Mouse (Mus musculus): Measurements from ENCODE around the gene Abcc1. TPM values are rescaled to one million over a fixed set of nuclear protein-coding genes. Genes with fewer than 3 reads are reported as not detected.

Abcc1 gene
- total RNA-seq, 2 experiments from 2014 or later: 13.3 to 17.4 TPM

DNA sequence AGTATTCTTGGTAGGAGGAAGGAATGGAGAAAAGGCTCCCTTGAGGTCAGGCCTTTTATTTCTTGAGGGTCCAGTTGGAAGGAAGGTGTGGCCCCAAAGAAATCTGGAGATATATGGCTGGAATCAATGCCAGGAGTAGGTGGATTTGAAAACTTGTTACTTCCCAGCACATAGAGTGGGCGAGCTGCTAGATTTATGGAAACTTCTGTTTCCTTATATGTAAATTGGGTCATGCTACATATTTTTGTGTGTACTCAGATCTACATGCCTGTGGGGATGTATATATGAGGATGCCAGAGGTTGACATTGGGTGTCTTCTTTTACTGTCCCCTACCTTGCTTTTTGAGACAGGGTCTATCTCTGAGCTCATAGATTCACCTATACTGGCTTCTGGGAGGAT, 14.6 kb downstream of the Abcc1 start:
- no peak for ATAC-seq (ENCODE audit: poor library complexity, severe bottlenecking)

DNA sequence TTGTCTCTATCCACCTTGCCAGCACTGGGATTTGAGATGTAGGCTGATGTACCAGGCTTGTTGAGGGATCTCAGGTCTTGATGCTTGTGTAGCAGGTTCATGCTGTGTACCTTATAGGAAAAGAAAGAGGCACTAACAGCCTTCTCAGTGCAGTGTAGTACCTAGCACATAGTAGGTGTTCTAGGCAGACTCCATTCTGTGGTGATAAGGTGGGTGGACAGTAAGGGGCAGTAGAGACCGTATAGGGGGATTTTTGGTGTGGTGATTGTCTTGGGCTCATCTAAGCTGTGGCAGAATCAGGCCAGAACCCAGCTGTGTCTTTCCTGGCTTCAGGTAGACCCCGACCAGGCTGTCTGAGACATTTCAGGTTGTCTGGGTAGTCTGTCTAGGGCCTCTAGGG, 15.0 kb downstream of the Abcc1 start:
- no peak for ATAC-seq (ENCODE audit: poor library complexity, severe bottlenecking)

DNA sequence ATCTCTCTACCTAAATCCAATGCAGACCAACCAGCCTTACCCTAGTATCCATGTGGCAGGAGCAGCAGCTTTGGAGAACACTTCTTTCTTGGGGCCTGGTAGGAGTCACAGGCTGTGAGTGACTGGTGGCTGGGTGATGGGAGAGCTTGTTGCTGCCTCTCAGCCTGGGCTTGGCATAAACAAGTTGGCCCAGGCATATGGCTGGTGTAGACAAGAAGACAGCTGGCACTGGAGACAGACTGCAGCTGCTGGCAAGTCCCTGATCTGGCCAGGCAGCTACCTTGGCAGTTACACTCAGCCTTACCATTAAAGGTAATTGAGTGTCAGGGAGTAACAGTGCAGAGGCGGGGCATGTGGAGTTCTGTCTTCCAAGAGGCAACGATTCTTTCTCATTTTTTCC, 16.0 kb downstream of the Abcc1 start:
- no peak for ATAC-seq (ENCODE audit: poor library complexity, severe bottlenecking)

DNA sequence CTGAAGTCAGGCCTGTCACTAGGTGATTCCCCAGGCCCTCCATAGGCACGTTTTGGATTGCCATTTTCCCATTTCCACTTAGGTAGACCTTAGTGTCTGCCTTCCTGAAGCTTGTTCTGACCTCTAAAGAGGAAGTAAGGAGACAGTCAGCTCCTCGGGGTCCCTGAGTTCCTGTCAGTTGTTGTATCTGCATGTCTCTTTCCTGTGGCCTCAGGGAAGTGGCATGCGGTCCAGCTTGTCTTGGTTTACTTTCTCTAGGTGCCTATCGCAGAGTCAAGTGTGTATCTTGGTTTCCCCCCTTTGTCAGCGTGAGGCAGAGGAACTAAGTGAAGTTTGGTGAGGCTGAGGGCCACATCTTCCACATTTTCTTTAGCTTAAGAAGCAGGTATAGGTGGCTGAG, 17.3 kb downstream of the Abcc1 start:
- peak; percentile 81 for ATAC-seq (ENCODE audit: poor library complexity, severe bottlenecking)

DNA sequence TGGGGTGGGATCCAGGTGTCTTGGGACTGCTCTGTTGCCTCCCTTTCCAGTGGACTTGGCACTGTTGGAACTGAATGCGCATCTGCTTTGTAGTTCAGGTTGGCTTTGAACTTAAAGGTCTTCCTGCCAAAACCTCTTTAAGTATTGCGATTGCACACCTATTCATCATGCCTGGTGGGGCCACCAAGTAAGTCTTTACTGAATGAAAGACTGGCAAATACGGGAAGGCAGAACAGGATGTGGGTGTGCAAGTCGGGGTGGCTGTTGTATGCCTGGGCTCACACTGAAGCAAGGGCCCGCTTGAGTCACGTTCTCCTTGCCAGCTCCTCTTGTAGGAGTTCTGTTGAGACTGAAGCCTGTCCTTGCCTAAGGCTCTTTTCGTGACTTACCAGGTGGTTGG, 18.5 kb downstream of the Abcc1 start:
- ATAC-seq (ENCODE audit: poor library complexity, severe bottlenecking): peak; percentile 72

DNA sequence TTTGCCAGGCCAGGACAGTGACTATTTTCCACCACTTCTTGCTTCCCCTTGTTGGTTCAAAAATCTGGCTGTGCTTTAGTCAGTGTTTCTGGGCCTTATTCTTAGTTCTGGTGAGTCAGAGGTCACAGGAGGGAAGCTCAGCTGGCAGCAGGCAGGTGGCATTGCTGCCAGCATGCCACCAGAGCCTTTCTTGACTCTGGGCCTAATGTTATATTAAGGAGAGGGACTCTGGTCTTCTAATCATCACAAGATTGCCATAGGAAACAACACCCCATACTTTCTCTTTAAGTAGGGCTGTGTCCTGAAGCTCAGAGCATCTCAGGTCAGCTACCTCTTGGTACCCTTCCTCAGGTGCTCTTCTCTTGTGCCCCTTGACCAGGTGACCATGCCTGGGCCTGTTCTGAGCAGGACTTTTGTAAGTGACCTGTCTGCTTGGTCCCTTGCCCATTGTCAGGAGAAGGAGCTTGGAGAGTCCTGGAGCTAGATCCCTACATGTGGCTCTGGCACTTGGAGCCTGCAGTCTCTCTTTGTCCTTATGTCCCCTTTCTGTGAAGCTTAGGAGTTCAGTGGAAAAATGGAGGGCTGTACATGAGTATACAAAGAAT, 19.8 kb downstream of the Abcc1 start:
- ATAC-seq (ENCODE audit: poor library complexity, severe bottlenecking): no peak

DNA sequence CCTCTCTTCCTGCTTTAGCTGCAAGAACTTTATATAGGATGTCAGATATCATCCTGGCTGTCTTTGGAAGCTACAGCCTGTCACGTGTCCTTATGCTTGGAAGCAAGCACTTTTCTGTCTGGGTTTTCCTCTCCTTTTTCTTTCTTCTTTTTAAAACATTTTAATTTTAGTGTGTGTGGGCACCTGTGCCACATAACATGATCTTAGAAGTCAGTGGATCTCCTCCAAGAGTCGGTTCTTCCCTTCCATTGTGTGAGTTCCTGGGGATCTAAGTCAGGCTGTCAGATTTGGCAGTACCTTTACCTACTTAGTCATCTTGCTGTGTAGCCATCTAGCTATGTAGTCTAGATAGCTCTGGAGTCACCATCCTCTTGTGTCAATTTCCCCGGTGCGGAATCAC, 37.9 kb downstream of the Abcc1 start:
- ATAC-seq (ENCODE audit: poor library complexity, severe bottlenecking): no peak

DNA sequence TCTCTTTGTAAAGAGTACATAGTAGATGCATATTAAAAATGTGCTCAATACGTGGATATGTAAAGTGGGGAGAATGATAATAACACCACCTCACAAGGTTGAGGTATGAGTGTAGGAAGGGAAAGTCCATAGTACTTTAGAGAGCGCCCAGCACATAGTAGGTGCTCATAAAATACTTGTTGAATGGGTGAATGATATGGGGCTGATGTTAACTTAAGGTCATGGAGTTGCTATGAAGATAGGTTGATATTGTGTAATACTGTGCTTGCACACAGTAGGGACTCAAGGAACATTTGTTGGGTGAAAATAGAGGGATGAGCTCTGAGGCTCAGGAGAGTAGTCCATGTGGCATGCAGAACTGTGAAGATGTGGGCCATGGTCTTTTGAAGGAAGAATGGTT, 42.1 kb downstream of the Abcc1 start:
- no peak for ATAC-seq (ENCODE audit: poor library complexity, severe bottlenecking)

DNA sequence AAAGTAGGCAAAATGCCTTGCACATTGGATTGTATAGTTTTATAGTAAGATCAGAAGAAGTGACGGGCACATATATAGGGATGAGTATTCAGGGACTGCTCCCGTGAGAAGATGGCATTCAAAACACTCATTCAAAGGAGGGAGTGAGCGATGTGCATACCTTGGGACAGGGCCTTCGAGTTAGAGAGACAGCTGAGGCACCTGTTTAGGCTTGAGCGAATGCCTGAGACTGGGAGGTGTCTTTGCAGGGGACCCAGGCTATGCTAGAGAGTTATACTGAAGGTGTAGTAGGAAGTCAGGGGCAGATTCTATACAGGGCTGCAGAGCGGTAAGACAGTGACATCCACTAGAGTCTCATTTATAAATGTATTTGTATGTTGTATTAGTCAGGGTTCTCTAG, 44.3 kb downstream of the Abcc1 start:
- no peak for ATAC-seq (ENCODE audit: poor library complexity, severe bottlenecking)

DNA sequence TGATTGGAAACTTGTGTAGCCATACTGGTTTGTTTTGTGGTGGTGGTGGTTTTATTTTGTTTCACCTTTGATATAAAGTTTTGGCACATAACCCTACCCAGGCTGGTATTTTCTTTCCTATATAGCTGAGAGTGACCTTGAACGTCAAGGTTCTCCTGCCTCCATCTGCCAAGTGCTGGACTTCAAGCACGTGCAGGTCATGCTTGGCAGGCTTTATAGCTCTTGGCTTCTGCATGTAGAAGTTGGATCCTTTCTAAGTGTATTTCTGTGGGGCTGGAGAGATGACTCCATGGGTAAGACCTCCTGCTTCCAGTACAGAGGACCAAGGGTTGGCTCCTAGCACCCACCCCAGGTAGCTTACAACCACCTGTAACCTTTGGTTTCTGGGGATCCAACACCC, 47.8 kb downstream of the Abcc1 start:
- ATAC-seq (ENCODE audit: poor library complexity, severe bottlenecking): no peak

DNA sequence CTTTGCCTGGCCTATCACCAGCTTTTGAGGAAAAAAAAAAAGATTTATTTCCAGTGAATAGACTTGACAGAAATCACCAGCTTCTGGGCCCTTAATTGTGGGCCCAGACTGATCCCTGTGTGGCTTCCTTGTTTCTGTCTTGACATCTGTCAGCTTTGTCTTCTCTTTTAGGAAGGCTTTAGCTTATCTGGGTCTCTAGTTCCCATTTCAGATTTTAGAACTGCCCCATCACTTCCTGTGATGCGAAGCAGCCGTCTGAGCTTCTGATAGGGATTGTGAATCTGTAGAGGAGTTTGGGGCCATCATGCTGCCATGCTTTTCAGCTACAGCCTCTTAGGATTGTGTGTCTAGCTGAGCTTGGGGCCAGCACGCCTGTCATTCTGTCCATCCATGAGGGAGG, 48.4 kb downstream of the Abcc1 start:
- peak; percentile 59 for ATAC-seq (ENCODE audit: poor library complexity, severe bottlenecking)

DNA sequence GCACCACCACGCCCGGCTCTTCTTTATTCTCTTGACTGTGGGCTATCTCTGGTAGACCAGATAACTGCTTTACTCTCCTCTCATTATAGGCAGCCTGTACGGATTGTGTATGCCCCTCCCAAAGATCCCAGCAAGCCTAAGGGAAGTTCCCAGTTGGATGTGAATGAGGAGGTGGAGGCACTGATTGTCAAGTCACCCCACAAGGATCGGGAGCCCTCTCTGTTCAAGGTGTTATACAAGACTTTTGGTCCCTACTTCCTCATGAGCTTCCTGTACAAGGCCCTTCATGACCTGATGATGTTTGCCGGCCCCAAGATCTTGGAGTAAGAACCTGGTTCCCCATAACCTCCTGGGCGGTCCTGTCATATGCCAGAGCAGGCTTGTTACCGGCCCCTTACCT, 49.3 kb downstream of the Abcc1 start:
- no peak for ATAC-seq (ENCODE audit: poor library complexity, severe bottlenecking)

DNA sequence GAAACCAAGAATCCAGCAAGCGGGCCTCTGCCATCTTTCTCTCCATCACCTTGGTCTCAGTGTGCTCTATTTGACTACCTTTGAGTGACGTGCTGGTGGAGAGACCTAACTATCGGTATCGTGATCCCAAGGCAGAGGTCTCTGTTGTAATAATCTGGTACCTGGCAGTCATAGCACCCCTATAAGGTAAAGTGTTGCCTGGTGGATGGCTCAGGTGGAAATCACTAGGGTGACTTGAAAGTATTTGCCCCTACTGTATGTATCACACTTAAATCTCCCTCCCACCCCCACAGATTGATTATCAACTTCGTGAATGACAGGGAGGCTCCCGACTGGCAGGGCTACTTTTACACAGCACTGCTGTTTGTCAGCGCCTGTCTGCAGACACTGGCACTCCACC, 49.8 kb downstream of the Abcc1 start:
- ATAC-seq (ENCODE audit: poor library complexity, severe bottlenecking): no peak

DNA sequence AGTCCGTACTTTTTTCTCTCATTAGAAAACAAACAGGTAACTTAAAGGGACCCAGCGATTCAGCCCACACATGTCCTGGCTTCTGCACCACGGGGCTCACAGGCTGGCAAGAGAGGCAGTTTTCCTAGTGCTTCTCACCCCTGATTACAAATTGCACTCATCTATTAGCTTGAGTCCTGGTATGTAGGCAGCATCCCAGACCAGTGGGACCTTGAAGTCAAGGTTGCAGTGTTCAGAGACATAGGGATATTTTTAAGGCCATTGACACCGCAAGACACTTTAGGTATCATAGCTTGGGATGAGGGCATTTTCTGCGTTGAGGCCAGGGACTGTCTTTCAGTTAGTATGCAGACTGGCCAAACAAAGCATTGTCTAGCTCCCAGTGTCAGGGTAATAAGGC, 51.2 kb downstream of the Abcc1 start:
- no peak for ATAC-seq (ENCODE audit: poor library complexity, severe bottlenecking)

DNA sequence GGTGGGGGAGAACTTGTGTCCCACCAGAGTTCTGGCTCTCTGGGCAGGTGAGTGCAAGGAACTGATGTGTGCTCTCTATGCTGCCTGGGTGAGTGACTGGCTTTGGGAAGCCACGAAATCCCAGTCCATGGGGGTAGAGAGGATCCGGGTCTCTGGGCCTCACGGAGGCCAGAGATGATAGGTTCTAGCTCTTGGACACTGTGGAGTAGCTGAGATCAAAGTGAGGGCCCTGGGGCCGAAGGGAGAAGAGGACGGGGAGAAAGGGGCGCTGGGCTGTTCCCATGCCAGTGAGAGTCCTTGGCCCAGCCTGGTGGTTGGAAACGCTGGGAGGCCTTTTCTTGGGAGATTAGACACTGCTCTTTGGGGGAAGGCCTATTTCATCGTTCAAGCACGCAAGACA, 53.8 kb downstream of the Abcc1 start:
- no peak for ATAC-seq (ENCODE audit: poor library complexity, severe bottlenecking)

DNA sequence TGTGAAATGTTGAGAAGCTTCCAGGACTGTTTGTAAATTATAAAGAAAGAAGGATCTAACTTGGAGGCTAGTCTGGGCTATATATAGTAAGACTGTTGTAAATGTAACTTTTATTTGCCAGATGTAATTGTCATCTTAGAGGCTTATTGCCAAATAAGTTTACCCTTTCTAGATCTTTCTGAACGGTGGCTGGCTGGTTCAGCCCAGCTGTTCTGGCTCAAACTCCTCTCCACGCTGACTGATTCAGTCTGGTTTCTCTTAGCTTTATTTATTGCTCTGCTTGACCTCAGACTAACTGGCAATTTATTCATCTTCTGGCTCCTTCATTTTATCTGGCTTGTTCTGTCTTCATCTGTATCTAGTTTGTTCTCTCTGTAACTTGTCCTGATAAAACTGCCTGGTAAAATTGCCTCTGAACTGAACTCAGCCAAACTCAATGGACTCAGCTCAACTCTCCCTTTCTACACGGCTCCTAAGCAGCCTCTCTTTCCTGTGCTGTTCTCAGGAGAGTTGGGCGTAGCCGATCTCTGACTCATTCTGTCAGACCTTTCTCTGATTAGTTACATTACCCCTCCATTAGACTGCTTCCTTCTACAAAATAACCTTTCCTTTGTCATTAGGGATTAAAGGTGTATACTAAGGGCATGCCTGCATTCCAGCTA, 55.7 kb downstream of the Abcc1 start:
- no peak for ATAC-seq (ENCODE audit: poor library complexity, severe bottlenecking)

DNA sequence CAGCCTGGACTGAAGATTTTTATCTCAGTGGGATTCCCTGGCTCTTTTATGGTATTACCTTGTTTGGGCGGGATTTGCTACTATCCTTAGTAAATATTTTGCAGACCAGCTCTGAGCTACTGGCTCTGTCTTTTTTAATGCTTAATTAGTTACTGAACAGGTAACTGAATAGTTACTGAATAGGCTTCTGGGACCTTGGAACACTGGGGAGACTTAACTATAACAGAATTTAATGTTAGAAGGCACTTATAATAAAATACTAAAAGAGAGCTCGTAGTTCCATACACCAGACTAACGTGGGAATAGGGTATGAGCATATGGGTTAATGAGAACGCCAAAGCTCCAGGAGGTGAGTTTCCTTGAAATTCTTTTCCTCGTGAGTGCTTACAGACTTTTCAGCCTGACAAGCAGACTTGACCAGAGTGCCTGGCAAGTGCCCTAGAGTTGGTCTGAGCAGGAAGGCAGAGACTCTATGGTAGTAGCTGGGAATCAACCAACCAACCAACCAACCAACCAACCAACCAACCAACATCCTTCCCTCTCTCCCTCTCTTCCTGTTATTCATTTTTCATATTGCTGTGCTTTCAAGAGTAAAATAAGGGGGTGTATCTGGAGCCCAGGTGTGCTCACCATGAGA, 59.3 kb downstream of the Abcc1 start:
- no peak for ATAC-seq (ENCODE audit: poor library complexity, severe bottlenecking)

DNA sequence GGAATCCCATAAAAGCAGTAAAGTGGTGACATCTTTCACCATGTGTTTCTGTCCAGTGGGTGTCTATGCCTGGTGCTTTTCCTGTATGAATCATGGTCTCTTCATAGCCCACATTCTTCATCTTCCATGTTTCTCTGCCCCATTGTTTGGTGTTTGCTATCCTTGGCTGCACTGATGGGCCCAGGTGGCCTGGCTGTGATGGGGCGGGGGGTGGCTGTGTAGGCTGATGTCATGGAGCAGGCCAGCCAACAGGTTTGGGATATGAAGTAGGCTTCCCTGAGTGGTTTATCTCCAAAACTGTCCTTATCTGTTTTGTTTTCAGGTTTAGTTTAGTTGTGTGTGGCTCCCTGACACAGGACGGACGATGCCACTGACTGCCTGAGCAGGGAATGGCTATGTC, 60.7 kb downstream of the Abcc1 start:
- no peak for ATAC-seq (ENCODE audit: poor library complexity, severe bottlenecking)

DNA sequence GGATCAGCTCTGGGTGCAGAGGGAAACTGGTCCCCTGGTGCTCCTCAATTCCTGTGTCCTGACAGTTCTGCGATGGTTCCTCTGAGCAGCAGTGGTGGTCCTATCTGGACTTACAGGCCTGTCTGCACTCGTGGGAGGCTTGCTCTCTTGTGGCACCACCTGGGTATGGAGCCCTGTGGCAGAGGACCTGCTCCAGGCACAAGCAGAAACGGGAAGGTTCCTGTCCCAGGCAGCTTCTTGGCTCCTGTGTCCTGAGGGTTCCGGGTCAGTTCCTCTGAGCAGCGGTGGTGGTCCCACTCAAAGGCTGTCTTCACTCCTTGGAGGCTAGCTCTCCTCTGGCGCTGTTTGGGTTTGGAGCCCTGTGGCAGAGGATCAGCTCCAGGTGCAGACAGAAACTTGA, 68.0 kb downstream of the Abcc1 start:
- no peak for ATAC-seq (ENCODE audit: poor library complexity, severe bottlenecking)

DNA sequence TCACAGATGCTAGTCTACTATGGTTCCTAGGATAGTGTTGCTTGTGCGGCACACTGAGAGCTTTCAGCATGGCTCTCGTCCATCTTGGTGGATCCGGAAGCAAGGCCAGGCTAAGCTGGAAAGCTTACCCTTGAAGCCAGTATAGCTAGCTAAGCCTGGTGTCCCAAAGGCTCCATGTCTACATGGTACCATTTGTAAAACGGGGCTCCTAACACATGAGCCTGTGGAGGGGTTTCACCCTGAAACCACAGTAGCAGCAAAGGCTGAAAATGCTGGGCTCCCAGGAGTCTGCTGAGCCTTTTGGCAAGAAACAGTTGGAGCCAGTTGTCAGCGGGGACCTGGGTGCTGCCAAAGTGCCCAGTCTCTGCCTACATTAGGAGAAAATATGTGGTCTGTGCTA, 71.6 kb downstream of the Abcc1 start:
- no peak for ATAC-seq (ENCODE audit: poor library complexity, severe bottlenecking)

DNA sequence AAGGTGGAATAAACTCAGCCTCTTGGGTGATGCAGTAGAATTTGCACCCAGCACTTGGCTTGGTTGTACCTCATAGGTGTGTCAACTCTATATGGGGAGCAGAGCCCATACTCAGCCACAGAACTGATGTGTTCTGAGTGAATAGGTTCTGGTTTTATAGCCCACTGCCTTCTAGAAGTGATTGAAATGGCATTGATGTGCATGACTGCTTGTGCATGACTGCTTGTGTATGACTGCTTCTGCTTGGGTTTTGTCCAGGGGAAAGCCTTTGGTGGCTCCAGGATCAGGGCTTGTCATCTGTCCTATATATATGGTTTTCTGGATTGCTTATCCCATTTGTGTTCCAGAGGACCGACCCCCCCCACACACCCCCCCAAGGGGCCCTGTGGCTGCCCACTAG, 74.2 kb downstream of the Abcc1 start:
- no peak for ATAC-seq (ENCODE audit: poor library complexity, severe bottlenecking)

DNA sequence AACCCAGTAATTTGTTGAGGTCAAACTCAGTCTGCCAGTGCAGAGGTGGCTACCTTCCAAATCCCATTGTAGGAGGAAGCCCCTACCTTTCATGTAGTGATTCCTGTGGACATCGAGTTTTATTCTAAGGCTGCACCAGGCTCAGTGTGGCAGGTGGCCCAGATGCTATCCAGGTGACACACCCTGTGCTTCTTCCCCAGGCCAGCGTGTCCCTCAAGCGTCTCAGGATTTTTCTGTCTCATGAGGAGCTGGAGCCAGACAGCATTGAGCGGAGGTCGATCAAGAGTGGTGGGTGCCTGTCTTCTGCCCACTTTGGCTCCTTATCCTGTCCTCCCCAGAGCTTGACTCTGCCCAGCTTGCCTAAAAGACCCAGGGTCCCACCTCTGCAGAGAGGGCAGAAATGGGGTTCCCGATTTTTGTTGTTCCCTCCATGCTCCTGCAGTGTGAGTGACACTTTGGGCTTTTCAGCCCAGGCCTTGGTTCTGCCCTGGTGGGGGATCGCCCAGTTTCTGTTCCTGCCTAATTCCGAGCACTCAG, 76.2 kb downstream of the Abcc1 start:
- ATAC-seq (ENCODE audit: poor library complexity, severe bottlenecking): no peak
